Mouse (Mus musculus) cerebellum, adult (tissue): ENCODE measurements around the gene Bend5.

Experiments
- ATAC-seq: cut with Nextera tagmentation; 2 replicates; pipeline ENCODE4 v1.9.2; 2017; ENCODE audit warnings: mild to moderate bottlenecking, moderate library complexity, mixed read lengths; ENCODE audit not compliant: insufficient number of reproducible peaks, low FRiP score, low TSS enrichment

Gene Bend5

DNA sequence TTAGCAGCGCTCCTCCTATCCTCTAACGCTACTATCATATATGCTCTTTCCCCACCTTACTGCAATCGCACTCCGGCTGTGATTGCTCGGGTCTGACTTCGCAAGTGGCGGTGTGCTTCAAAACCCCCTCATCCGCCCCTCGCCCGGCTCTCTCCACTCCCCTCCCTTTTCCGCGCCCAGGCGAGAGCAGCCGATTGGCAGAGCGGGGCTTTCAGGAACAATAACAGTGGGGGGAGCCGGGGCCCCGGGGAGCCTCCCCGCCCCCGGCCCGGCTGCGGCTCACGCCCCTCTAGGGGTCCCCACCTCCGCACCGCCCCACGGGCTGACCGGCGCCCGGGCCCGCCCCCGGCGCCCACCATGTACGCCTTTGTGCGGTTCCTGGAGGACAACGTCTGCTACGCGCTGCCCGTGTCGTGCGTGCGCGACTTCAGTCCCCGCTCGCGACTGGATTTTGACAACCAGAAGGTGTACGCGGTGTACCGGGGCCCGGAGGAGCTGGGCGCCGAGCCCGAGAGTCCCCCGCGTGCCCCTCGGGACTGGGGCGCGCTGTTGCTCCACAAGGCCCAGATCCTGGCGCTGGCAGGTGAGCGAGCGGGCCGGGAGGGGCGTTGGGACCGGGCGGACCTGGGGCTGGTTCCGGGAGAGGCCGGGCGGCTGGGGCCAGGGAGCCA, at the start of gene Bend5:
Gene Bend5 (plus strand): TSS at position 189 of the 671 bp plus-strand sequence.
- ATAC-seq: peak; percentile 37; the same call in 1 of the 2 replicates

GRCm38 (mm10) chr4:111367771-111368170, 47.0 kb upstream of the Bend5 start:
- no peak for ATAC-seq

DNA sequence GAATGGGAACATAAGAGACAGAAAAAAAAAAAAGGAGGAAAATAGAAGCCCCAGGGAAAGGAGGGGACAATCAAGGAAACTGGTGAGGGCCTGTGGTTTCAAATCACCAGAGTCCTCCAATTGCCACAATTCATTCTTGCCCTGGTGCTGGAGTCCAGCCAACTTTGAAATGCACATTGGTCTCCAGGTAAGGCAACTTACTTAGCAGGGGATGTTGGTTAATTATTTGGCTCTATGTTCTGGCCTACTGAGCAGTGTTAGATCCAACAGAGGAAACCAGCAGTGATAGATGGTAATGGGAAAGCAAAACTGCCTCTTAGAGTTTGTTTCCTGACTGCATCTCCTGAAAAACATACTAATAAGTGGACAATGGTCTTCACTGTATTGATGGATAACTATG, 37.6 kb upstream of the Bend5 start:
- ATAC-seq: no peak

DNA sequence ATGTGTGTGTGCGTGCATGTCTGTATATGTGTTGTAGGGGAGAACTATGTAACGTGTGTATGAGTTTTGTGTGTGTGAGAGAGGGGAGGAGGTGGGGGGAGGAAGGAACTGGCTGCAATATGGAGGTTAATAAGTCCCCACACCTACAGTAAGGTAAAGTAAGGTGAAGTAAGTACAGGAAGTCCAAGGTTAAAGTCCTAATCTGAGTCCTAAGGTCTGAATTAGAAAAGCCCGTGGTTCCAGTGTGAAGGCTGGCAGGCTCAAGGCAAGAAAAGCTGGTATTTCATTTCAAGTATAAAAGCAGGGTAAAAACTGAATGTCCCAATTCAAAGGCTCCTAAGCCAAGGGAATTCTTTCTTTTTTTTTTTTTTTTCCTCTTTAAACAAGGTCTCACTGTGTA, 36.7 kb upstream of the Bend5 start:
- no peak for ATAC-seq

DNA sequence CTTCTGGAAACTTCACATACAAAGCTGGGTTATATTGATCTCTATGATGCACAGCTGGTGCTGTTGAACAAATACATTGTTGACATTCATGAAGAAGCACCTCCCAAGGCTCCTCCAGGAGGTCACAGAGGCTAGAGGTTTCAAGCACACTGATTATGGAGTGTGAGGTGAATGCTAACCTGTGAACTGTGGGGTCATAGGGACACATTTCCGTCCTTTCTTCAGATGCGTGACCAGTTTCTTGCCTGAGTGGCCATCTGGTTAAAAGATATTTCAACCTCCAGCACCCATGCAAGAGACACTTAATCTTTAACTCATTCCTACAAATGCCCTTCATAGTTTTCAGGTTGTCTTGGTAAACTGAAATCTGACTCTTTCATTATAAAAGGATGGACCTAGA, 31.7 kb upstream of the Bend5 start:
- ATAC-seq: no peak

DNA sequence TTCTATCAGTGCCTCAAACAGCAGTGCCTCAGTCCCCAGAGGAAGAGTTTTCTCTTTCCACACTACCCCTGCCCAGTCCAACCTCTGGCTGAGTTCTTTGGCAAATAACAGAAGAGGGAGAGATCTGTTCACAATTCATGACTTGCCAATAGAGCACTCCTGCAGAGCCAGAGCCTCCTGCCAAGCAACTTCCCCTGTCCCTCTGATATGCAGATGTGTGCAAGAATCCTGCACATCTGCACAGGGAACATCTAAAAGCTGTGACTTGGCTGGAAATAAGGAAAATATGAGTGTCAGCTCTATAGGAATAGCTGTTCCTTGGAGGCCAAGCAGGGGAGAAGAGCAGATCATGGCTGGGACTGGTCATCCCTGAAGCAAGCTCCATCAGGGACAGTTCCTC, 24.1 kb upstream of the Bend5 start:
- no peak for ATAC-seq

GRCm38 (mm10) chr4:111399784-111400183, 15.0 kb upstream of the Bend5 start:
- no peak for ATAC-seq

DNA sequence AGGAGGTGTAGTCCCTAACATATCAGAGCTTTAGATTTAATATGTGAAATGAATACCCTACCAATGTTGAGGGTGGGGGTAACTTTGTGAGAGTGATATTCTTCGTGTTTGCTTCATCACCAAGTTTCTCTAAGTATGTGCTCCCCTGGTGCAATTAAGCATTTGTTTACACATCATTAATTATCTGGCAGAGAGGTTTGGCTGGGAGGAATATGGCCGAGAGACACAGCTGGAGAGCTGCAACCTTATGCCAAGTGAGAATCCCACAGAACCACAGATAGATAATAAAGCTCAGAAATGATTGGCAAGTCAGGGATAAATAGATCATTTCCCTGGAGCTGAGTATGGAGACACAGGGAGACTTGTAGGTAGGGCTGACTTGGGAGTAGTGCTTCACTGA, 14.1 kb upstream of the Bend5 start:
- no peak for ATAC-seq

DNA sequence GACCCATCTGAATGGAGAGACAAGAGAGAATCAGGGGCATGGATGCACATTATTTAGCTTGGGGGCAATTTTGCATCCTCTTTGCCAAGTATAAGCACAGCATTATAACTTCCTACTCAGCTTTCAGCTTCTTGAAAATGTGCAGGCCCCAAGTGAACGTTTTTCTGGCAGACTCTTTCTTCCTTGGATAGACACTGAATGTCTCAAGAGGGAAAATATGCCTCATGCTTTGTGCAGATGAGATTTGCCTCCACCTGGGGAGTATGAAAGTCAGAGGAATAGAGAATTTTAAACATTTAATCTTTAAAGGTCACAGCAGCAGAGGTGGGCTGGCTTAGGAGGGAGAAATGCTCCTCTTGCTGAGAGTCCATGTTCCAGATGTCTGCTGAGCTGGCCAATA, 11.6 kb upstream of the Bend5 start:
- ATAC-seq: no peak

DNA sequence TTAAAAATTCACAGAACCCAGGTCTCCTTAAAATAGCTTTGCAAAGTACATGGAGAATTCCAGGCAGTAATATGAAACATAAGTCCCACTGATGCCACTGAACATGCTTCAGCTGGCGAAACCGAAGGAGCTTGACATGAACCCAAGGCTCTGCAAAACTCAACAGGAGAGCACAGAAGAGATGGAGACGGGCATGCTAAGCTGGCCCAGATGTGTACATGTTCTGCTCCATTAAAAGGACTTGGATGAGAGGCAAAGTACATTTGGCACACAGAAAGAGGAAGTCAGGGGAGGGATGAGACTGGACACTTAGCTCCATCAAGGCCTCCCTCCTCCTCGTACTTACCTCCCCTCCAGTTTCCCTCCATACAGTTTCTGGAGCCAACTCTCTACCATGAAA, 4.1 kb upstream of the Bend5 start:
- no peak for ATAC-seq

DNA sequence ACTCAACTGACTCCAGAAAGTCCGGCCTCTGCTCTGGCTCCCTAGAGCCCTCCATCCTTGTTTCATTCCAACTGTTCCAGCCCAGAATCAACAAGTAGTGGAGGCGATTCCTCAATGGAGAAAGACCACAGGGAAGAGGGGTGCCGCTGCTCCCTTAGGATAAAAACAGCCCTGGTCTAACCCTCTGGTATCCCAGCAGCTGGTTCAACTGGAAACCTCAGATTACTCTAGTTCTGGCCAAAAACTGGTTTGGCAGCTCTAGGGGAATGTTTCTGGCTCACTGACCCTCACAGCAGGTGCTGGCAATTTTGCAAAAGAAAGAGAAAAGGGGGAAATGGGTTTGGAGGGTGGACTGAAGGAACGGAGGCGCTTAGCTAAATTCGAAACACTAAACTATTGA, 407 bp upstream of the Bend5 start:
- ATAC-seq: no peak

- no peak for ATAC-seq
Observed at GRCm38 (mm10) chr4:111416126-111416525, 1.3 kb downstream of the Bend5 start.

- no peak for ATAC-seq
Observed at GRCm38 (mm10) chr4:111416551-111416950, 1.7 kb downstream of the Bend5 start.

GRCm38 (mm10) chr4:111417716-111418115, 2.9 kb downstream of the Bend5 start:
- ATAC-seq: no peak

GRCm38 (mm10) chr4:111419476-111419875, 4.7 kb downstream of the Bend5 start:
- no peak for ATAC-seq

DNA sequence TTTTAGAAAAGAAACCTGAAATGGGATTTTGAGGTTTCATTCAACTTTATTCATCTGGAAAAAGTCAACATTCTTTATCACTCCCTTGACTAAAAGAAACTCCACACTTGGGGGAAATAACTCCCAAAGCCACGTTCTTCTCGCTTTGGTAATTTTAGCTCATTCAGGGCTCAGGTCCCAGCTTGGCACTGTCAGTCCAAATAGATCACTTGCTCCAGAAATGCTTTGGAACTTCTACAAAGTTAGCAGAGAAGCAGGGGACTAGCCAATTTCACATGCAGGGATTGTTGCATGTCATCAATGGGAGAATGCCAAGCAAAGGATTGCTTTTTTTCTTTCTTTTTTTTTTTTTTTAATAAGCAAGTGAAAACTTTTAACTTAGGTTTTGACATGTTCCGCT, 5.2 kb downstream of the Bend5 start:
- ATAC-seq: no peak

- no peak for ATAC-seq
Observed at GRCm38 (mm10) chr4:111420955-111421354, 6.1 kb downstream of the Bend5 start.

DNA sequence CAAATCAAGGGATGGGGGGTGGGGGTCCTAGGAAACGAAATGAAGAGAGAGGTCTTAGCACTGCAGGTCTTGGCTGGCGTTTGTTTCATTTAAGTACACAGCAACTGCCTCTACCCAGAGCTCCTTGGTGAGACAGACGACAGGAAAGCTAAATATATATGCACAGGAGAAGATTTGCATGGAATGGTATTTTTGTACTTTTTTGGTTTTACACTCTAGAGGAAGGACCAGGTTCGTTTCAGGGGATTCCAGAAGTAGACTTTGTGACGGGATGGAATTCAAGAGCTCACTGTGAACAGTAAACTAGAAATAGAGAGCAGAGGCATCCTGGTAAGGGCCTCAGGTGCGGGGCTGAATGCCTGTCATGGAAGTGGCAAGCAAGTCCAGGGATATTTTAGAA, 7.0 kb downstream of the Bend5 start:
- no peak for ATAC-seq

DNA sequence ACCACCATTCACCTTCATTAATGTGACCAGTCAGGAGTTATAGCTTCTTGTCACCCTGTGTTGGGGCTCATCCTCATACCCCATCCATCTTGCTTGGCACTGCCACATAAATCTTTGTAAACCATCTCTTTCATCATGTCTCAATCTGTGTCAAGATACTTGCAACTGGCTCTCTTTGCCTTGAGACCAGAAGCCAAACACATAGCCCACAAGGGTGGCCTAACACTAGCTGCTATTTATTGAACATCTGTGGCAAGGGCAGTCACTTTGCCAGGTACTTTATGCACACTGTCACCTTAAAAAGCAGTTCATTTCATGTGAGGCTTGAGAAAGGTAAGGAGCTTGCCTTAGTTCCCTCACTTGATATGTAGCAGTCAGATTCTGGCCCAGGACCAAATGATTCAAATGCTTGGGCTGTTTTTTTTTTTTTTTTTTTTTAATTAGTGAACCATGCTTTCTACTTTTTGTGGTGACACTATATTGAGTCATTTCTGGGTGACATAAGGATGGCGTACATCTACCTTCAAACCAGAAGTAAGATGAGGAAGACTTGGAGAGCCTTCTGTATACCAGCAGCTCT, 9.7 kb downstream of the Bend5 start:
- ATAC-seq: no peak

- ATAC-seq: no peak
Observed at GRCm38 (mm10) chr4:111425170-111425569, 10.4 kb downstream of the Bend5 start.

GRCm38 (mm10) chr4:111431186-111431585, 16.4 kb downstream of the Bend5 start:
- no peak for ATAC-seq

GRCm38 (mm10) chr4:111432013-111432412, 17.2 kb downstream of the Bend5 start:
- no peak for ATAC-seq
